Mouse (Mus musculus) lung, postnatal 0 days (tissue): Measurements from ENCODE around the gene Tmem43.

ENCODE experiments used
- CTCF ChIP-seq: IDR thresholded peaks from 2 replicates; pipeline ENCODE4 v1.5.1; 2016; ENCODE audit warnings: antibody characterized with exemption, mild to moderate bottlenecking
- EP300 ChIP-seq: IDR thresholded peaks from 2 replicates; pipeline ENCODE4 v1.6.1; 2016; ENCODE audit warnings: antibody characterized with exemption, mild to moderate bottlenecking, control low read depth

DNA sequence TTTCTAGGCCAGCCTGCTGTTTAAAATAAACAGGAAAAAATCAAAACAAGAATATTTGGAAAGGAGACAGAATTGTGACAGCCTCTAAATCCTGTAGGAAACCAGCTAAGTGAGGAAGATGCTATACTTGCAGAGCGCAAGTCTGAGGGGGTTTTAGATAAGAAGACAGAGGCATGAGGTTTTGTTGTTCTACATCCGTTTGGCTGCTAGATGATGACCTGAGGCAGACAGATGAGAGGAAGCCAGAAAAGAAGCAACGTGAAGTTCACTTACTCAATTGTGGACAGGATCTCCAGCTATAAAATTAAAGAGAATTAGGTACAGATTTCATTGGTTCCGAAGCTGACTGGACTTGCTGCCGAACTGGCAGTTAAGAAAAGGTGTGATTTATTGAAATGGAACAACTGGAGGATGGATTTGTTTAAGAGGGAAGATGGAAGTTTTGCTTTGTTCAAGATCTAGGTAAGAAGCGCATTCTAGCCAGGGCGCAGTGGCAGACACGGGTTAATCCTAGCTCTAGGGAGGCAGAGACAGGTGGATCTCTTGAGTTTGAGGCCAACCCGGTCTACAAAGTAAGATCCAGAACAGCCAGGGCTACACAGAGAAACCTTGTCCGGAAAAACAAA, 41.3 kb downstream of the Tmem43 start:
- TF ChIP-seq CTCF (no peak), EP300 (no peak)
